Mouse (Mus musculus) small intestine, adult 2 months (tissue): ENCODE results near the gene Tph1. TPM values are rescaled to one million over a fixed set of nuclear protein-coding genes. Genes with fewer than 3 reads are reported as not detected.

Source experiments
- H3K27ac ChIP-seq: fragments of 200-500 bp; 2 replicates; pipeline ENCODE4 v1.5.1; 2012; ENCODE audit warnings: low read depth, low read length, control low read depth, inconsistent platforms; ENCODE audit not compliant: insufficient read depth
- H3K27me3 ChIP-seq: fragments of 200-500 bp; 2 replicates; pipeline ENCODE4 v1.6.1; 2012; ENCODE audit warnings: mild to moderate bottlenecking, moderate library complexity, low read length, inconsistent platforms; ENCODE audit not compliant: control insufficient read depth, insufficient read depth
- H3K36me3 ChIP-seq: fragments of 200-500 bp; 2 replicates; pipeline ENCODE4 v1.6.1; 2012; ENCODE audit warnings: mild to moderate bottlenecking, low read length, control low read depth, inconsistent platforms; ENCODE audit not compliant: control insufficient read depth, insufficient read depth
- H3K4me1 ChIP-seq: fragments of 200-500 bp; 2 replicates; pipeline ENCODE4 v1.6.1; 2012; ENCODE audit warnings: low read length, inconsistent platforms, mixed read lengths; ENCODE audit not compliant: control insufficient read depth, insufficient read depth, insufficient read length
- H3K4me3 ChIP-seq: fragments of 200-500 bp; 2 replicates; pipeline ENCODE4 v1.5.1; 2012; ENCODE audit warnings: low read depth, mild to moderate bottlenecking, control low read depth, inconsistent platforms, low read length, moderate library complexity
- CTCF ChIP-seq: fragments of 200-500 bp; IDR thresholded peaks from 2 replicates; pipeline ENCODE4 v1.5.1; 2012; ENCODE audit warnings: low read depth, mild to moderate bottlenecking, control low read depth, inconsistent platforms, low read length, moderate library complexity, mixed read lengths; ENCODE audit not compliant: insufficient replicate concordance, insufficient read length; ENCODE audit errors: extremely low read depth
- POLR2A ChIP-seq: fragments of 200-500 bp; IDR thresholded peaks from 2 replicates; pipeline ENCODE4 v1.6.1; 2012; ENCODE audit warnings: low read depth, mild to moderate bottlenecking, control low read depth, inconsistent platforms, low read length, moderate library complexity
- WGBS: fragments of 180-500 bp; shearing (Covaris S2); methylation state at CpG from one replicate; pipeline ENCODE4 v1.1.7; 2018; 5-methylcytosine and 5-hydroxymethylcytosine counted together
- polyA plus RNA-seq: library from polyadenylated mRNA; depleted of rRNA; stranded (reverse); fragments of >200 nt; gene quantifications from 2 replicates; pipeline ENCODE4 v1.2.3, GENCODE M21; 2012

Tph1 gene
- polyA plus RNA-seq, 1 experiment: 1.6 TPM

- Histone ChIP-seq H3K27ac (no peak overlapping the region), H3K27me3 (no peaks in the 10 kb centered on the region), H3K4me1 (no peaks in the 10 kb centered on the region), H3K36me3 (peaks cover 2% of the 10 kb centered on the region; the same call in 1 of the 2 replicates), H3K4me3 (no peak overlapping the region)
- no peak for TF ChIP-seq CTCF
- no peak for TF ChIP-seq POLR2A
- WGBS: 81% methylated on average over 23 of the region's 23 CpGs
These were observed 53.8 kb downstream of the Tph1 start for GRCm38 (mm10) chr7:46618416-46619110.

GRCm38 (mm10) chr7:46616429-46617005 is 55.8 kb downstream of the Tph1 start:
- WGBS: 92% methylated on average over 7 of the region's 7 CpGs
- Histone ChIP-seq H3K36me3 (peaks cover 2% of the 10 kb centered on the region; the same call in 1 of the 2 replicates), H3K4me1 (no peaks in the 10 kb centered on the region), H3K4me3 (no peak overlapping the region), H3K27ac (no peak overlapping the region), H3K27me3 (no peaks in the 10 kb centered on the region)
- TF ChIP-seq POLR2A: no peak
- TF ChIP-seq CTCF: no peak

- H3K36me3 ChIP-seq: peaks cover 2% of the 10 kb centered on the region; the same call in 1 of the 2 replicates
- H3K27me3 ChIP-seq: no peaks in the 10 kb centered on the region
- no peak overlapping the region for H3K27ac ChIP-seq
- 45% methylated on average over 5 of the region's 5 CpGs for WGBS
- no peak for TF ChIP-seq POLR2A
- TF ChIP-seq CTCF: no peak
- no peak overlapping the region for H3K4me3 ChIP-seq
- no peaks in the 10 kb centered on the region for H3K4me1 ChIP-seq
These were observed 56.9 kb downstream of the Tph1 start for GRCm38 (mm10) chr7:46615256-46615977.

DNA sequence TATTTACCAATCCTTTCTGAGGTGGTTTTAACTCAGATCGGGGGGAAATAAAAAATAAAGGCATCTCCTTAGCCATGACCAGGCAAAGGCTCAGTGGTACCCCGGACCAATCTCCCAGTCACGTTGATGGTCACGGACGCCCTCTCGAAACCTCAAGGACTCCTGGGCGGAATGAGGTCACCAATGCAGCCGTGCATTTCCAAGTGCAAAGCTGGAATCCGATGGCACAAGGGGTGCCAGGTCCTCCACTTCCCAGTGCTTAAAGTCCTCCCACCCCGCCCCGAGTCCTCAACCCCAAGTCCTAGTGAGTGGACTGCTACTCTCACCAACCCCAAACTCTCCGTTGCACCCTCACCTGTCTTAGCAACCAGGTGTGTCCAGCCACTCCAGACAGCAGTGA is 58.1 kb downstream of the Tph1 start:
- 94% methylated on average over 12 of the region's 12 CpGs for WGBS

DNA sequence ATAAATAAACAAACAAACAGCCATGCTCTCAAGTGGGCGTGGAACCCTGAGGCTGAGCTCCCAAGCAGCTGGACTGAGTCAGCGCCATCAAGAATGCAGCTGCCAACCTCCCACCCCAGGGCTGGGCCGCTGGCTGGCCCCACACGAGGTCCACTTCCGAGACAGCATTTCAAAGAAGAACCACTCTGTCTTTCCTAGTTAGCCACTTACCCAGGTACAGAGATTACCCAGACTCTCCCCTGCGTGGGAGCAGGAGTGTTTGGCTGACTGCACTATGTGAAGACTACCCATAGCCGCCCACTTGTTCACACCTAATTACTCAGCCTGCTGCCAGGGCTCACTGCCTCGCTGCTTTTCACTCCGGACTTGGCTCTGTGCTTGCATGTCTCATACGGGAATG is 59.2 kb downstream of the Tph1 start:
- no peaks in the 10 kb centered on the region for H3K4me1 ChIP-seq
- H3K4me3 ChIP-seq: no peak overlapping the region
- H3K27me3 ChIP-seq: no peaks in the 10 kb centered on the region
- TF ChIP-seq CTCF (no peak), POLR2A (no peak)
- 86% methylated on average over 10 of the region's 10 CpGs for WGBS
- H3K27ac ChIP-seq: no peak overlapping the region
- H3K36me3 ChIP-seq: peaks cover 2% of the 10 kb centered on the region; the same call in 1 of the 2 replicates

More for the DNA sequence above, 58.1 kb downstream of the Tph1 start:
- H3K27ac ChIP-seq: no peak overlapping the region
- H3K36me3 ChIP-seq: peaks cover 2% of the 10 kb centered on the region; the same call in 1 of the 2 replicates
- TF ChIP-seq CTCF: no peak
- no peaks in the 10 kb centered on the region for H3K27me3 ChIP-seq
- no peaks in the 10 kb centered on the region for H3K4me1 ChIP-seq
- H3K4me3 ChIP-seq: no peak overlapping the region

DNA sequence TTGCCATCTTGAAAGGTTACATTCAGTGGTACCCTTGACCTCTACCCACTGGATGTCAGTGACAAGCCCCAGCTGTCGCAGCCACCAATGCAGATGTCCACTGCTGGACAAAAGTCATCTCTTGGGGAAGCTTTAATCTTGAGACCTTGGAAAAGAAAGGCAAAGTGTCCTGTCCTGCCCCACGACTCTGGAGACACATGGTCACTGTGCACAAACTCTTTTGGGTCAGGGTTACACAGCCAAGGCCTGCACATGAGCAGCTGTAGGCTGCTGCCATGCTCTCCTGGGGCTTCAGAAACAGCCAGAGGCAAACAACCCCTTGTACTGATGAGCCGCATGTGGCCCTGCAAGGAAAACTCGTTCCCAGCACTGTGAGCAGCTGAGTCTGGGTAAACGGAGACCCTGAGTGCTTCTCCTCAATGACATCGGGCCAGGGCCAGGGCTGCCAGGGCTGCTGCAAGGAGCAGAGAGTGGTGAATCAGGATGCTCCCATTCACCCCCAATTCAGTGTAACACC is 59.9 kb downstream of the Tph1 start:
- 85% methylated on average over 6 of the region's 6 CpGs for WGBS
- Histone ChIP-seq H3K27ac (no peak overlapping the region), H3K36me3 (peaks cover 2% of the 10 kb centered on the region; the same call in 1 of the 2 replicates), H3K4me1 (no peaks in the 10 kb centered on the region), H3K27me3 (no peaks in the 10 kb centered on the region), H3K4me3 (no peak overlapping the region)
- TF ChIP-seq CTCF: no peak

DNA sequence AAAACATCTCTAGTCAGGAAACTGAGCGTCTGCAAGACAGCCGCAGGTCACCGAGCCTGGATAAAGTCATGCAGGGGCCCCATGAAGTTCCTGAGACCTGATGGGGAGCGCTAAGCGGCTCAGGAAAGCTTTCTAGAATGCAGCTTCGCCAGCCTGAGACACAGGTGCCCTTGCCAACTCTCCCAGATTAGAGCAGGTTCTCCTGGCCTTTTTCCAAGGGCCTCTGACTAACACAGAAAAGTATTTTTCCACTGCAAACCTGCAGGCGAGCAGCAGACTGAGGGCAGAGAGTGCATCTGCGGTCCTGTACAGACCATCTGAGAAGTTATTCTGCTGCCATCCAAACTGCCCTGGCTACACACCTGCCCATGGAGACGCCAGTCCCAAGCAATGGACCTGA is 60.4 kb downstream of the Tph1 start:
- whole genome bisulfite sequencing: 42% methylated on average over 9 of the region's 9 CpGs
- TF ChIP-seq POLR2A: no peak
- TF ChIP-seq CTCF: no peak

More for the DNA sequence above, 60.4 kb downstream of the Tph1 start:
- Histone ChIP-seq H3K27ac (no peak overlapping the region), H3K4me3 (no peak overlapping the region), H3K27me3 (no peaks in the 10 kb centered on the region), H3K4me1 (no peaks in the 10 kb centered on the region), H3K36me3 (0 out of 2 replicates have a peak, but pooled peaks cover 2% of the 10 kb centered on the region)
